Mouse (Mus musculus) left cerebral cortex, adult 9 months (tissue): Measurements from ENCODE around the gene Aaed1.

Source experiments
- DNase-seq, 2 experiments: peaks; one replicate each; pipeline ENCODE4 v3.0.0; 2022; ENCODE audit warnings: low spot score in 2 of 2

Aaed1 gene

DNA sequence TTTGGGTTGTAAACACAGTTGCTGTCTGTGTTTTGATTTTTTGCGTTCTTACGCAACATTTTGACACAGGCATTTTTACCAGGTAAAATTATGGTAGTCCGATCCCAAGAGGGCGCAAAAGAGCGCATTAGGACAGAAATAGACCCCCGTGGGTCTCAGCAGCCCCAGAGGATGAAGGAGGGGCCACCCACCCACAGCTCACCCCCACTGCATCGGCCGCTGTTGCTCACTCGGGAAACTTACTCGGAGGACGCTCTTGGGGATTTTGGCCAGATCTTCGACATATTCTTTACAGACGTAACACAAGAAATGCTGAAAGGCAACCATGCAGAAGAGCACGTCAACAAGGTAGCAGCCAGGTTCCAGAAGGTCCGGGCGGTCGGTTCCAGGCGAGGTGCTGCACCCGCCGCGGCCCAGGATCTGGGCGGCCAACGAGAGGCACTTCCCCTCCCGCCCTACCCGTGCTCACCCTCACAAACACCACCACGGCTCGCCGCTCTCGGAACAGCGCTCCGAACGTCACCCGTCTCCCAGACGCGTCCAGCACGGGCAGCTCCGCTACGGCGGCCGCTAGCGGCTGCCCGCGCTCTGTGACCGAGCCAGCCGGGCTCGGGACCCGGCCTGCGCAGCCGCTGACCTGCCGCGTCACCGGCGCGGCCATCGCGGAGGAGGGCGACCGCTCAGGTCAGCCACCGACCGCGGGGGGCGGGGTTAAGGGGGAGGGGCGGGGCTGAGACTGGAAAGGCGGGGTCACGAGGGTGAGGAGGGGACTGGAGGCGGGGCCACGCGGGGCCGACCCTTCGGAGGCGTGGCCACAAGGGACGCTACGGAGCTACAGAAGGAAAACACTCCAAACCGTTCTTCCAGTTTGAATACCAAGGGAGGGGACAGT, at the start of gene Aaed1:
Aaed1 (minus strand) TSS at position 687 of the 892 bp plus-strand sequence.
- DNase-seq: peak; percentile 74 to 89

DNA sequence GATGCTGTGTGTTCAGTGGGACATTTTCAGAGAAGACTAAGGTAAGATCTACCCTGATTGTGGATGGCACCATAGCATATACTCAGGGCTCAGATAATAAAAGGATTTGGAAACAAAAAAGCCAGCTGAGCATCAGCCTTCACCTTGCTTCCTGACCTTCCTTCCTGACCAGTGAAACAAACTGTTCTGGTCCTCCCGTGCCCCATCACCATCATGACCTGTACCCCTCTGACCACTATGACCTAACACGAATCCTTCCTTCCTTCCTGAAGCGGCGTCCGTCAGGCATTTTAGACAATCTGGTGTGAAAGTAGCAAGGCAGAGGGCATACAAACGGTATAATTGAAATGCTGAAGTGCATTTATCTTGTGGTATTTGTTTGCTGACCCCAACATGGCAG, 49.6 kb upstream of the Aaed1 start:
- no peak for DNase-seq

DNA sequence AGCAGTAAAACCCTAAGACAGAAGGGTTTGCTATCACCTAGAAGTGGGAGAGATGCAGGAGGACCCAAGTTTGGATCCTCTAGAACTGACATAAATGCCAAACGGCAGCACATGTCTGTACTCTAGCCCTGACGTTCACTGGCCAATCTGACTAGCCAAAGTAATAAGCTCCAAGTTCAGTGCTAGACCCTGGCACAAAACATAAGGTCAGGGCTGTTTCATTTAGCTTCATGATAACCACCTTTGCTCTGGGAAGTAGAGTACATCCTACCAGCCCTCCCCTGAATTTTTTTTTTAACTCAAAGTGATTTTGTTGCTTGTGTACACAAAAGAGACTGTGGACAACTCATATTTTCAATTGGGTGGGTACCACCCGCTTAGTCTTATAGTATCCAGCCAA, 48.5 kb upstream of the Aaed1 start:
- DNase-seq: no peak

DNA sequence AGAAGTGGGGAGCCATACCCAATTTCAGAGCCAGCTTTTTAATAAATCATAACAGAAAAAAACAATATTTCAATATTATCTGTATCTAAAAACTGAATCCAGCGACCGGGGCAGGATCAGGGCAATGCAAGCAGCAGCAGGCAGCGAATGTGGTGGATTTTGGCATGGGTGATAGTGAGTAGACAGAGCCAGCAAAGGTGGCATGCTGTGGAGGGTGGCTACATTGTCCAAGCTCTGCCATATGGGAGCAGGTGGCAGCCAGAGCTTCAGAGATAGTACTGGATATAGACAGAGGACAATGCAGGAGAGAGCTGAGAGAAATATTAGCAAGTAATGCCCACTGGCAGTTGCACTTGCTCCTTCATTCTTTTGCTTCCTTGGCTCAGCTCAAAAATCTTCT, 47.2 kb upstream of the Aaed1 start:
- DNase-seq: no peak

DNA sequence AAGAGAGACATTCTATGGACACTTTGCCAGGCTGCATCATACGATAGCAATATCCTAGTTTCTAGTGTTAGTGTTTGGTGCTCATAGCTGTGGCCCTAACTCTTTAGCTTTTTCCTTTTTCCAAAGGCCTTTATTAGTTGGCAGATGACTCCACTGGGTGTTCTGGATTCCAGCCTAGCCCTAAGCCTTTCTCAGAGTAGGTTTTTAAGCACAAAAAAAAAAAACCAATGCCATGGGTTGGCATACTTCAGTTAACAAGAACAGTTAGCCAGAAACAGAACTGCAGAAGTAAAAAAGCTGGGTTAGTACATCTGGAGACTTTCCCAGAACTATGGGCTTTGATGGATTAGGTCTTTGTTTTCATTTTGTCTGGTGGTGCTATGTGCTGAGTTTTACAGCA, 46.0 kb upstream of the Aaed1 start:
- DNase-seq: no peak

DNA sequence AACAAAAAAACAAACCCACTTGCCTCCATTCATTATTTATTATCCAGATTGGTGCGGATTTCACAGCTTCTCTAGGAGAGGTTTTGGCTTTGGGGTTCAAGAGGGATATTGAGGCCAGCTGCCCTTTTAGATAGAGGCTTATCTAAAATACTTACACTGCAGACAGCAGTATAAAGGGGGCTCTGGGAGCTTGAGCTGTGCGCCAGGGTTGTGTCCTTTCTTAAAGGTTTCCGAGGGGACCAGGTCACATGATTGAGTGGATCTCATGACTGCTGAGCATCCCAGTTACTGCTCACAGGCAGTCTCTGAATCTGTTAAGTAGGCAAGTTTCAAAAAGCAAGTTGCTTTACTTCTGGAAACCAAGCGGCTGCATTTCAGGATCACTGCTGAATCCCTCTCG, 44.9 kb upstream of the Aaed1 start:
- no peak for DNase-seq

DNA sequence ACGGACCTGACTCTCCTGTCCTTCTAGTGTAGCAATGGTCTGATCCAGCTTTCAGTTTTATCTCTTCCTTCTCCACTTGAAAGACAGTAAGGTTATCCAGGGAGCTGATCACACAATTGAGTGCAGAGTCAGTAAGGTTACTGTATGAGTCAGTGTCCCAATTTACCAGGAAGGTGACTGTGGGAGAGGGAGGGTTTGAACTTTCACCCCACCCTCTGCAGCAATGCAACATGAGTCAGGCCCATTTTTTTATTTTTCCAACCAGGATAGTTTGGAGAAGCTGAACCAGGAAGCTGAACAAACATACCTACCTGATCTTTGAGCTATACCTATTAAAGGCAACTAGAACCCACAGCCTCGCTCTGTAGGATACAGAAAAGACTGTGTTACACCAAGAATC, 37.0 kb upstream of the Aaed1 start:
- DNase-seq: no peak

DNA sequence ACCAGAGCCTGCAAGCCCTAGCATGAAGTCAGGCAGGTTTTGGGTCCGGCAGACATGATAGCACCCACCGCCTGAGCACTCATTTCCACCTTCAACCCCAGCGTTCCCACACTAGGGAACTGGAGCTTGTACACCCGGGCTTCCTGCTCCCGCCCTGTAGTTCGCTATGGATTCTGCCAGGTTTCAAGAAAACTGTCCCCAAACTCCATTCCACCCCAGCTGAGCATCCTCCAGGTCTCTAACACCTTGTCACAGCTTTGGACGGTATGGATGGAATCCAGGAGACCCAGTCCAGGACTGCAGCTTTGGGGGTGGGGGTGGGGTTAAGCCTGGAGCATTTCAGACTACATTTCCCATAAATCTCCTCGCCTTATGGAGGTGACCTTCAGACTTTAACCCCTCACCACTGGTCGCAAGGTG, 31.6 kb upstream of the Aaed1 start:
- DNase-seq: peak in 1 of 2 experiments; percentile 39

DNA sequence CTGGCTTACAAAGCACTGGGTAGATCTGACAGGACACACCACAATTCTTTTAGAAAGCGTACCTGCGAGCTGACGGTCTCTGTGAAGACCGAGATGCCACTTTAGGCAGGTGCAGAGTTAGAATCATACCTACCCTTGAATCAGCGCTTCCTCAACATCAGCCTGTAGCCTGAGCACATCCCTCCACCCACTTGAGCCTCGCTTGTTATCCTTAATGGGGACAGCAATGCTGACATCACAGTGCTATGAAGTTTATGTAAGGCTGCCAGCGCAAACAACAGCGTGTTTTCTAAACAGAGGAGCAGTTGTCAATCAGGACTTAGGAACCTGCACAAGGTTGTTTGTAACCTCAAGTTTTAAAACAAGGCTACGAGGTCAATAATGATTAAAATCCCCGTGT, 31.1 kb upstream of the Aaed1 start:
- DNase-seq: peak in 1 of 2 experiments; percentile 44

DNA sequence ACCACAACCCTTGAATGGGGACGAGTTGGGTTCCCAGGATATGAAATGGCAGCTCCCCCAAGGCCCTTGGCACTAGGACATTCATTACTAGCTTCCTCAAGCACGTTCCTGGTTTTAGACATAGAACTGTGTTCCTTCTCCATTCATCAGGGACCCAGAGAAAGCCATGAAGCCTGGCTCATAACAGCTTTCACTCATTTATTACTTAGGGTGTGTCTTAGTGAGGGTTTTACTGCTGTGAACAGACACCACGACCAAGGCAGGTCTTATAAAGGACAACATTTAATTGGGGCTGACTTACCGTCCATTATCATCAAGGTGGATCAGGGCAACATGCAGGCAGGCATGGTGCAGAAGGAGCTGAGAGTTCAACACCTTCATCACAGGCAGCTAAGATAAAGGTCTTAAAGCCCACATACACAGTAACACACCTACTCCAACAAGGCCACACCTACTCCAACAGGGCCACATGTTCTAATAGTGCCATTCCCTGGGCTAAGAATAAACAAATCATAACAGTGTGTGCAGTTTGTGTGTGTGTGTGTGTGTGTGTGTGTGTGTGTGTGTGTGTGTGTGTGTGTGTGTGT, 23.1 kb upstream of the Aaed1 start:
- DNase-seq: no peak

DNA sequence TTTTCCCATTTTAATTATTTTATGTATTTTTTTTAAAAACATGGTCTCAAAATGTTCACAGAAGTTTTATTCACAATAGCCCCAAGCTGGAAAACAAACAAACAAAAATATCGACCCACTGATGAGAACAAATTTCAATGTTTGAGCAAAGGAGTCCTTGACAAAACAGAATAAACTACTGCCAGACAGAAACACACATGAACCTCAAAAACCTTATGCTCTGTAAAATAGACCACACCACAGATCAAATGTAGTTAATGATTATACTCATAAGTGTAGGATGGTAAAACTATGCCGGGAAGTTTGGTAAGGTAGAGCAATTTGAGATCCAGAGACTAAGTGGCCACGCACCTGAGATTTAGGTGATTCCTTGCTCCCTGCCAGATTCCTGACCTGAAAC, 20.6 kb upstream of the Aaed1 start:
- DNase-seq: no peak

DNA sequence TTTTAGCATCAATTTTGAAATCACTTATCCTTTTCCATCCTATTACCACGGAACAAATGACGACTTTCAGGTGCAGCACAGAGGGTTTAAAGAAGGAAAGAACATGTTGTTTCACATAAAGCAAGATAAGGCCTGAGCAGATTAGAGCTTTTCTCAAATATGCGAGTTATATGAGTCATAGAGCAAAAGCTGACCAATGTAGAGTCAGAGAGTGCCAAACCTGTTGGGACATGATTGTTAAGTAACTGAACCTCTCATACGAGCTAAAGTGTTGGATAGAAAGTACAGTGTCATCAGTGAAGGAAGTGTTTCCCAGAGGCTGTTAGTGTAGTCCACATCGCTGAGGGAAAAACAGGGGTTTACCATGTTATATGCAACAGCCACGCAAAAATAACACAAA, 19.8 kb upstream of the Aaed1 start:
- DNase-seq: no peak

DNA sequence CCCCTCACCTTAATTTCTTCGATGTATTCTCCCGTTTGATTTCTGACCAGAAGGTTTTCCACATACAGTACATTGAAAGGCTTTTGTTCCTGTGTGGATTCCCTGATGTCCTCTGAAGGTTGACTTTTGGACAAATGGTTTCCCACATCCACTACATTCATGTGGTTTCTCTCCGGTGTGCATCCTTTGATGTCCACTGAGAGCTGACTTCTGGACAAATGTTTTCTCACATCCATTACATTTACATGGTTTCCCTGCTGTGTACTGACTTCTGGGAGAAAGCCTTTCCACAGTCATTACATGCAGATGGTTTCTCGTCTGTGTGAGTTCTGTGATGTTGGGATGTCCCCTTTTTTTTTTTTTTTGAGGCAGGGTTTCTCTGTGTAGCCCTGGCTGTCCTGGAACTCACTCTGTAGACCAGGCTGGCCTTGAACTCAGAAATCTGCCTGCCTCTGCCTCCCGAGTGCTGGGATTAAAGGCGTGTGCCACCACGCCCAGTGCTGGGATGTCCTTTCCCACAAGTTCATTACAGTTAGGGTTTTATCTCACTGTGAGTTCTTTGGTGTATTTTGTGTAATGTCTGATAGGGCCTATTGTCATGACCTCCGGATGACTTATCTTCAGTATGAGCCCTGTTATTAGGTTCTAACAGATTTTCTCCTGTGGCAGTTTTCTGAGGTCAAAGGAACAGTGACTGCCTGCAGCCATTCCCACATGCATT, 10.2 kb upstream of the Aaed1 start:
- no peak for DNase-seq

DNA sequence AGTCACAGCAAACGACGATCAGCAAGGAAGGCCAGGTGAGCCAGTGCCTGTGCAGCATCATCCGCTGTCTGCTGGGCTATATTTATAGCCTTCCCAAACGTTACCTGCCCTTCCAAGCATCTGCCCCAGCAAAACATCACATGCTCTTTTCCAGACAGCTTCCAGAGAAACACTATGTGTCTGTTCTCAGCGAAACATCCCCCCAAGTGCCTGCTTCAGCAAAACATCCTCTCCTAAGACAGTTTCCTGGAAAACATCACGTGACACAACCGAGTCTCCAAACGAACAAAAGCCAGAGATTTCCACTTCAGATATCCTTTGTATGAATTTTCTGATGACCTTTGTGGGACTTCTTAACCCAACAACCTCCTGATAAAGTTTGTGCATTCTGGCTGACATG, 7.8 kb upstream of the Aaed1 start:
- no peak for DNase-seq

DNA sequence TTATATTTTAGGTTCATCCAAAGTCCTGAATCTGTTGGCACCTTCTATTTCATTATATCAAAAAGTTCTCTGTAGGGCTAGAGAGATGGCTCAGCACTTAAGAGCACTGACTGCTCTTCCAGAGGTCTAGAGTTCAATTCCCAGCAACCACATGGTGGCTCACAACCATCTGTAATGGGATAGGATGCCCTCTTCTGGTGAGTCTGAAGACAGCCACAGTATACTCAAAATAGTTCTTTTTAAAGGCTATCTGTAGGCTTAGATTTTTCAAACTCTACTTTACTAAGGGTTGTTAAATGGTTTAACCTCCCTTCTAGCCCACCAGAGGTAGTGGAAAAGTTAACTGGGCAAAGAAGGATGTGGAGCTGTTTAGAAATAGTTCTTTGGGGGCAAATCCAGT, 7.3 kb upstream of the Aaed1 start:
- no peak for DNase-seq

DNA sequence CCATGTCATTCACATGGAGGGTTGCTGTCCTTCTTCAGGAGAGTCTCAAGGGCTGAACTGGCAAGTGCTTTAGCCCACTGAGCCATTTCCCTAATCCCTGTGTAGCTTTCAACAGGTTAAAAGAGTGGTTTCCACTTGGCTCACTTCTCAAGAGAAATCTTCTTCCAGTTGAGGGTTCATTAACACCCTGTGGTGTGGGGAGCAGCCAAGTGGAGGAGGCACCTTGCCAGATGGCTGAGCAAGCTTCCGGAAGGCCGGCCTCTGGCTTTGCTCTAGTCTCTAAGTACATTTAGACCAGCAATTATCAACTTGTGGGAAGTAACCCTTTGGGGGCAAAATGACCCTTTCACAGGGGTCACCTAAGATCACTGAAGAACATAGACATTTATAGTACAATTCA, 5.8 kb upstream of the Aaed1 start:
- no peak for DNase-seq

DNA sequence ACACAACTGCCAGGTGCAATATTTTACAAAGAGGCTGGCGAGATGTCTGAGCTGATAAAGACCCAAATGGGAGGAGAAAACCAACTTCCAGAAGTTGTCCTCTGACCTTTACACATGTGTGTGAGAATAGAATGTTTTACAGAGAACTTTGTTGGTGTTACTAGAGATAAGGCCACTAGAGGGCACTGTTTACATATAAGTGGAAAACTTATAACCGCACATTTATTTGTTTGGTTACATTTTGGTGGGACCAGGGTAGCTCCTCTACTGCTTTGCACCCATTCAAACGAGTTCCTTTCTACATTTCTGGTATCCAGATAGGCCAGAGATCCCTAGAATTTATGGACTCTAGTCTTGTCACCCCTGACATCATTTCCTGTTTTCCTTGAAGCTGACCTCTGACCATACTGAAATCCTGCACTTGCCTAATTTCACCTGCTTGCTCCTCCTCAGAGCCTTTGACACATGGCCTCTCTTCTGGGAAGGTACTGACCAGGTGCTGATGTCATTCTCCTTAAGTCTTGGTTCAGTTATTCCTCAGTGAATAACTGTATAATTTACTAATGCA, 3.1 kb upstream of the Aaed1 start:
- no peak for DNase-seq

DNA sequence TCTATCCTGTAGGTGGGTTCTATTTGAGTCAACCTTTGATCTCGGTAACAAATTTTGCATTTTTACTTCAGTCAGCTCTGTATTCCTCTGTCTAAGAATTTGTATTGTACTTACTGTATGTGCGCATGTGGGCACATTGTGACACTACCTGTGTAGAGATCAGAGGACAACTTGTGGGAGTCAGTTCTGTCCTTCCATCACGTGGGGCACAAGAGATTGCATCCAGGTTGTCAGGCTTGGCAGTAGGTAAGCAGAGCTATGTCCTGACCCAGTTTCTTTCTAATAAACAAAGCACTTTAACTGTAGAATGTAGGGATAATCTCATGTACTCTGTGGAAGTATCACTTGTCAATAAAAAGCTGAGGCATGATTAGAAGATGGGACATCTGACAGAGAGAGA, 1.5 kb upstream of the Aaed1 start:
- DNase-seq: no peak

DNA sequence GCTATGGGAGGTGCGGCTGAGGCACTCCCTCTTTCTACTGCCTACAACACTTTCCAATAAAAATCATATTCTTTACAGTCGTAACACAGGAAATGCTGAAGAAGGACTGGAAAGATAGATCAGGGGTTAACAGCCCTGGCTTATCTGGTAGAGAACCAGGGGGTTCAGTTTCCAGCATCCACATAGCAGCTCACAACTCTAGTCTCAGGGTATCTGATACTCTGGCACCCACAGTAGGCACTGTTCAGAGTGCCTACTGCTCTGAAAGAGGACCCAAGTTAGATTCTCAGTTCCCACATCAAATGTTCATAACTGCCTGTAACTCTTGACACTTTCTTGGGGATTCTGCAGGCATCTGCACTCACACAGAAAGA, 393 bp upstream of the Aaed1 start:
- no peak for DNase-seq

DNA sequence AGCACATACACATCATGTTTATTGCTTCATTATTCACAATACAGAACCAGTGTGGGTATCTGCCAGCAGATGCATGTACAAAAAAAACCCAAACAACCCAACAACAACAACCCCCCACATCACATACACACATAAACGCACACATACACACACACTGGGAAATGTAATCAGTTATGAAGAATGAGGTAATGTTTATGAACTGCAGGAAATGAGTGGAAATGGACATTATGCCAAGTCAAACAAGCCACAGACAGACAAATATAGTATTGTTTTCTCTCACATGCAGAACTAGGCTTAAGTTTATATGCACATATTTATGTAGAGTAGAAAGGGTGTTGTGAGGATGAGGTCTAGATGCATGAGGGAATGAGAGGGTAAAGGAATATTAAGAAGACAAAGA, 1.2 kb downstream of the Aaed1 start:
- DNase-seq: no peak

DNA sequence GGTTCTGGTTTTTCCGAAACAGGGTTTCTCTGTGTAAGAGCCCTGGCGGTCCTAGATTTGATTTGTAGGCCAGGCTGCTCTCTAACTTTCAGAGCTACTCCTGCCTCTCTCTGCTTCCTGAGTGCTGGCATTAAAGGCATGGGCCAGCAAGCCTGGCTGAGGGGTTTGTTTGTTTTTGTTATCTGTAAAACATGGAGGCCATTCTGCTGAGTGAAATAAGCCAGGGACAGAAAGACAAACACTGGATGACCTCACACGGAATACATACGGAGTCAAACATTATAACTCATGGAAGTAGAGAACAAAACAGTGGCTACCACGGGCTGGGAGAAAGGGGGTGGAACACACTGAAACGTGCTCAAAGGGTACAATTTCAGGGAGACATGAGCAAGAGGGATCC, 1.9 kb downstream of the Aaed1 start:
- no peak for DNase-seq

DNA sequence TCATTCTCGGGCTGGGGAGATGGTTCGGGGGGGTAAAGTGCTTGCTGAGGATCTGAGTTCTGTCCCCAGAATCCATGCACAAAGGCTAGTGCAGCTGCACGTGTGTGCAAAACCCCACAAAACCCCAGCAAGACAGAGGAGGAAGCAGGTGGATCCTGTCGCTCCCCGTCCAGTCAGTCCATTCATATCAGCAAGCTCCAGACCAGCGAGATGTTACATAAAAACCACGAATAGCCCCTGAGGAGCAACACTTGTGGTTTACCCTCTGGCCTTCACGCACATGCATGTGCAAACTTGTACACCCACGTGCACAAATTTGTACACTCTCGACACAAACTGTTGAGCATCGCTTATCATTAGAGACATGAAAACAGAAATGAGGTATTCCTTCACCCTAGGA, 2.7 kb downstream of the Aaed1 start:
- no peak for DNase-seq

DNA sequence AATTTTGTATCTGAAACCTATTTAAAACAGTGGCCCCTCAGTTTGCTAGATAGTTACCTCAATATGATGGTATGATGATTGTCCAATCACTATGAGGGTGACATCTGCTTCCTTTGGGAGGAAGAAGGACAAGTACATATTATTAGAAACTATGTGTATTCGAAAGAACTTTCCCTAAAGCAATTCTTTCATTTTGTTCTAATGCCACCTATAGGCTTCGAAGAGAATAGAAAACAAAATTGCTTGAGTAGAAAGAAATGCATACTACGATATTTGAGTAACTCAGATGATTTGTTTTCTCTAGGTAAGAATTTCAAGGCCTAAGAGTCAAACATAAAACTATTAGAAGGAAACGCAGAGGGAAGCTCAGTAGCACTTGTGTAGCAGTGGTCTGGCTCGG, 3.5 kb downstream of the Aaed1 start:
- DNase-seq: no peak
